ENCODE assay signal across 21 mouse cellular contexts in genomic region chr11:21062071-21062470, GRCm38 (mm10). TPM values are rescaled to one million over a fixed set of nuclear protein-coding genes. Genes with fewer than 3 reads are reported as not detected.
DNase-seq lines count a peak whose midpoint lies in the region; ATAC-seq and TF ChIP-seq lines count a peak whose summit lies in the region.
"Had no signal": no experiment of that assay in that cellular context is flagged by ENCODE, and none has a peak within 500 bp of the region (broad histone marks: within the 10 kb centered on the region; RNA-seq: fewer than 3 reads in every experiment).

No protein-coding gene starts in this region.

- no peak for TF ChIP-seq CTCF in CH12.LX (conservative IDR thresholded peaks at IDR 0.05 in 1 of 2, IDR thresholded peaks at IDR 0.05 in 1 of 2; ENCODE audit: low read depth in 2 of 2, low read length in 2 of 2)
- TF ChIP-seq CTCF in stomach, postnatal 0 days (IDR thresholded peaks at IDR 0.05; ENCODE audit: low read depth) = no peak

- in situ Hi-C loops in CH12.LX (cut with MboI; ENCODE audit: low pct_ligation_motif_present, low pct_unique_long_range_greater_than_20kb, low sequenced_read_pairs) = no loop called here

- H3K4me2 ChIP-seq in CH12.LX (ENCODE audit: insufficient read depth, low read depth, poor library complexity, severe bottlenecking) = no peak overlapping the region
- no peak overlapping the region for H3K4me2 ChIP-seq in stomach, postnatal 0 days (replicated peaks; ENCODE audit: low read depth)
- H3K4me2 ChIP-seq: embryonic facial prominence, embryonic 13.5 days; embryonic facial prominence, embryonic 15.5 days; forebrain, embryonic 12.5 days had no signal

- H3K79me2 ChIP-seq in CH12.LX (replicated peaks; ENCODE audit: control insufficient read depth, extremely low read depth, insufficient read depth, poor library complexity, severe bottlenecking) = no peaks in the 10 kb centered on the region

- dilution Hi-C loops in CH12.LX (cut with MboI; ENCODE audit: extremely low pct_ligation_motif_present, extremely low pct_unique_long_range_greater_than_20kb, low sequenced_read_pairs) = no loop called here

- peak; percentile 63 for DNase-seq in heart, embryonic 10.5 days (ENCODE audit: low spot score)
- DNase-seq in heart, adult 18-20 months = no peak
- DNase-seq in CH12.LX (ENCODE audit: extremely low read depth) = no peak
- no peak for DNase-seq in stomach, postnatal 0 days (ENCODE audit: low spot score)
- no peak for DNase-seq in spleen, postnatal 4 days (ENCODE audit: low spot score in 2 of 2)
- DNase-seq: adrenal gland, adult 8-10 months; adrenal gland, postnatal 14 days; adrenal gland, postnatal 36 days; B cell, adult 2 months; cerebellum, adult 11-12 months; cerebellum, adult 9-10 months; forebrain, postnatal 0 days had no signal

- TF ChIP-seq POLR2A in CH12.LX (IDR thresholded peaks at IDR 0.05; ENCODE audit: low read depth, low read length) = no peak

- no peak for TF ChIP-seq RAD21 in CH12.LX (IDR thresholded peaks at IDR 0.05; ENCODE audit: low read depth, low read length)

- ATAC-seq in stomach, postnatal 0 days (ENCODE audit: low FRiP score, low TSS enrichment) = peak; percentile 30; the same call in 1 of the 2 replicates
- ATAC-seq: activated CD4-positive, CD25-positive, alpha-beta regulatory T cell, adult 4 months; CD4-positive, CD25-positive, alpha-beta regulatory T cell, adult 4 months; forebrain, embryonic 14.5 days; forebrain, postnatal 0 days; Patski had no signal

- H3K36me3 ChIP-seq in heart, embryonic 10.5 days = no peaks in the 10 kb centered on the region
- no peaks in the 10 kb centered on the region for H3K36me3 ChIP-seq in CH12.LX (replicated peaks in 1 of 2; ENCODE audit: control insufficient read depth in 1 of 2, insufficient read depth in 1 of 2, low read length in 1 of 2)
- H3K36me3 ChIP-seq in stomach, postnatal 0 days (ENCODE audit: control insufficient read depth, insufficient read depth, low read length) = no peaks in the 10 kb centered on the region
- H3K36me3 ChIP-seq: embryonic facial prominence, embryonic 13.5 days; embryonic facial prominence, embryonic 15.5 days; forebrain, embryonic 10.5 days; forebrain, embryonic 12.5 days had no signal

- no peak for TF ChIP-seq EP300 in CH12.LX (IDR thresholded peaks at IDR 0.05; ENCODE audit: low read length)
- TF ChIP-seq EP300 in stomach, postnatal 0 days (optimal IDR thresholded peaks at IDR 0.05) = no peak

- H3K4me3 ChIP-seq in heart, embryonic 10.5 days = no peak overlapping the region
- no peak overlapping the region for H3K4me3 ChIP-seq in CH12.LX (replicated peaks in 1 of 3; ENCODE audit: low read depth in 2 of 3, low read length in 2 of 3, poor library complexity in 1 of 3)
- no peak overlapping the region for H3K4me3 ChIP-seq in stomach, postnatal 0 days (ENCODE audit: low read depth, low read length)
- H3K4me3 ChIP-seq: embryonic facial prominence, embryonic 13.5 days; embryonic facial prominence, embryonic 15.5 days; erythroblast, embryonic 14.5 days; forebrain, embryonic 10.5 days; forebrain, embryonic 12.5 days had no signal

- no peak overlapping the region for H3K27ac ChIP-seq in heart, embryonic 10.5 days
- H3K27ac ChIP-seq in CH12.LX (ENCODE audit: insufficient read depth, low read depth) = no peak overlapping the region
- no peak overlapping the region for H3K27ac ChIP-seq in stomach, postnatal 0 days (replicated peaks)
- H3K27ac ChIP-seq: embryonic facial prominence, embryonic 13.5 days; embryonic facial prominence, embryonic 15.5 days; forebrain, embryonic 10.5 days; forebrain, embryonic 12.5 days had no signal

- H3K4me1 ChIP-seq in heart, embryonic 10.5 days = peaks cover 18% of the 10 kb centered on the region
- H3K4me1 ChIP-seq in CH12.LX (ENCODE audit: control insufficient read depth in 1 of 2, insufficient read depth in 2 of 2) = 0 out of 4 replicates have a peak, but pooled peaks cover 0 to 2% of the 10 kb centered on the region in 2 experiments
- no peaks in the 10 kb centered on the region for H3K4me1 ChIP-seq in stomach, postnatal 0 days (replicated peaks; ENCODE audit: control insufficient read depth, insufficient read depth)
- H3K4me1 ChIP-seq: embryonic facial prominence, embryonic 15.5 days; forebrain, embryonic 12.5 days had no signal

- no peaks in the 10 kb centered on the region for H3K27me3 ChIP-seq in heart, embryonic 10.5 days (ENCODE audit: insufficient read depth, poor library complexity, severe bottlenecking)
- H3K27me3 ChIP-seq in CH12.LX (replicated peaks) = no peaks in the 10 kb centered on the region
- no peaks in the 10 kb centered on the region for H3K27me3 ChIP-seq in stomach, postnatal 0 days (ENCODE audit: control insufficient read depth, insufficient read depth, low read length)
- H3K27me3 ChIP-seq: embryonic facial prominence, embryonic 13.5 days; embryonic facial prominence, embryonic 15.5 days; Patski had no signal

- no peak overlapping the region for H3K9ac ChIP-seq in CH12.LX (ENCODE audit: insufficient read depth, low read depth)
- no peak overlapping the region for H3K9ac ChIP-seq in stomach, postnatal 0 days (ENCODE audit: low read length)
- H3K9ac ChIP-seq: embryonic facial prominence, embryonic 13.5 days; embryonic facial prominence, embryonic 15.5 days; forebrain, embryonic 12.5 days; forebrain, postnatal 0 days had no signal

- H3K9me3 ChIP-seq in heart, embryonic 10.5 days = no peaks in the 10 kb centered on the region
- no peaks in the 10 kb centered on the region for H3K9me3 ChIP-seq in CH12.LX (replicated peaks; ENCODE audit: low read length)
- no peaks in the 10 kb centered on the region for H3K9me3 ChIP-seq in stomach, postnatal 0 days (ENCODE audit: control insufficient read depth, low read length)
- H3K9me3 ChIP-seq: embryonic facial prominence, embryonic 13.5 days; embryonic facial prominence, embryonic 15.5 days; forebrain, embryonic 10.5 days; forebrain, embryonic 12.5 days had no signal

- WGBS in heart, embryonic 10.5 days = 92% methylated on average over 2 of the region's 2 CpGs
- 96% methylated on average over 2 of the region's 2 CpGs for WGBS in stomach, postnatal 0 days

TF ChIP-seq in CH12.LX, 34 proteins besides CTCF, POLR2A, EP300 and RAD21:
- TF ChIP-seq MAX (IDR thresholded peaks at IDR 0.05; ENCODE audit: low read length) (peak; percentile 80), MYC (IDR thresholded peaks at IDR 0.05; ENCODE audit: low read depth, low read length) (peak; percentile 63; the same call in 1 of the 2 replicates), JUN (IDR thresholded peaks at IDR 0.05; ENCODE audit: insufficient read depth, low read depth, low read length) (no peak)

RNA-seq across cellular contexts. Expression of gene Peli1, which starts 29.0 kb away (rescaled TPM):
- polyA plus RNA-seq in heart, embryonic 10.5 days (2016; fragmentation: Nextera tagmentation; extraction: Ambion mirVana) = 26.9 and 41.5 TPM in 2 replicates
- 10 to 100 TPM; 12.7 to 17.6 TPM for total RNA-seq in heart, adult 18-20 months (2021)
- total RNA-seq in CH12.LX (2012; rRNA removed) = 6.7 and 7.8 TPM in 2 replicates
- 14.1 and 14.8 TPM in 2 replicates for total RNA-seq in CH12.LX (2014; rRNA removed)
- 21.2 and 25.9 TPM in 2 replicates for polyA plus RNA-seq in CH12.LX (2012; ENCODE audit: insufficient read length, low read depth)
- polyA plus RNA-seq in stomach, postnatal 0 days (2015; fragmentation: Nextera tagmentation; extraction: Ambion mirVana) = 23.8 and 25.3 TPM in 2 replicates
